Mouse (Mus musculus) heart, adult 2 months (tissue): ENCODE measurements around the gene Gm42715.

Experiments
- CTCF ChIP-seq: fragments of 200-600 bp; IDR thresholded peaks from 2 replicates; pipeline ENCODE4 v1.8.1; 2022; ENCODE audit warnings: antibody characterized with exemption, mild to moderate bottlenecking, moderate library complexity
- EP300 ChIP-seq: fragments of 200-500 bp; IDR thresholded peaks from 2 replicates; pipeline ENCODE4 v1.6.1; 2011; ENCODE audit warnings: low read depth, low read length, control low read depth; ENCODE audit not compliant: insufficient read depth
- POLR2A ChIP-seq: fragments of 200-500 bp; IDR thresholded peaks from 2 replicates; pipeline ENCODE4 v1.6.1; 2011; ENCODE audit warnings: mild to moderate bottlenecking, low read depth, low read length, control low read depth; ENCODE audit not compliant: insufficient read depth

DNA sequence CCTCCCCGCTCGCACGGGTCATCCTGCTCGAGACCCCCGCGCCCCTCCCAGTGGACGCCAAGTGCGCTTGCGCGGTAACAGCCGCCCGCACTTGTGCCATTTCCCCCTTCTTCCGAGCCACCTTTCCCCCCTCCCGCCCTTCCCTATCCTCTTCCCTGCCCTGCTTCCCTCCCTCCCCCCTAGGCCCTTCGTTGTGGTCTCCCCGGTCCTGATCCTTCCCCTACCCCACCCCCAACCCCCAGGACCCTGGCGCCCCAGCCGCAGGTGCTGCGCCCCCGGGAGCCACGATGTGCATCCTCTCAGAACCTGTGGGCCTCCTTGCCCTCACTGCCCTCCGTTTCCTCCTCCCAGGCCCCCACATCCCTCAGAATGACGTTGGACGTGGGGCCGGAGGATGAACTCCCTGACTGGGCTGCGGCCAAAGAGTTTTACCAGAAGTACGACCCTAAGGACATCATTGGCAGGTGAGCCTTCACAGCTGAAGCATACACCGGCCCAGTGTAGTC is 54.2 kb downstream of the Gm42715 start:
- TF ChIP-seq CTCF (no peak), POLR2A (no peak), EP300 (no peak)
